Mouse (Mus musculus): Measurements from ENCODE around the gene Rnase11.

Rnase11 gene

GRCm38 (mm10) chr14:51007914-51008713 is 41.8 kb downstream of the Rnase11 start:
- DNase-seq = no peak

- DNase-seq = no peak
These were observed 42.7 kb downstream of the Rnase11 start, which contains the start of gene Rnase10 for GRCm38 (mm10) chr14:51007152-51007801. Gene Rnase10, plus strand, starts transcription at chr14:51007751.
